Mouse (Mus musculus): ENCODE data around the gene 2810459M11Rik.

Gene 2810459M11Rik

GRCm38 (mm10) chr1:86053198-86053921, 7.7 kb downstream of the 2810459M11Rik start:
- peak; percentile 74 for DNase-seq (ENCODE audit: low spot score)

GRCm38 (mm10) chr1:86054943-86055342, 9.3 kb downstream of the 2810459M11Rik start:
- DNase-seq (ENCODE audit: low spot score), result no peak

DNA sequence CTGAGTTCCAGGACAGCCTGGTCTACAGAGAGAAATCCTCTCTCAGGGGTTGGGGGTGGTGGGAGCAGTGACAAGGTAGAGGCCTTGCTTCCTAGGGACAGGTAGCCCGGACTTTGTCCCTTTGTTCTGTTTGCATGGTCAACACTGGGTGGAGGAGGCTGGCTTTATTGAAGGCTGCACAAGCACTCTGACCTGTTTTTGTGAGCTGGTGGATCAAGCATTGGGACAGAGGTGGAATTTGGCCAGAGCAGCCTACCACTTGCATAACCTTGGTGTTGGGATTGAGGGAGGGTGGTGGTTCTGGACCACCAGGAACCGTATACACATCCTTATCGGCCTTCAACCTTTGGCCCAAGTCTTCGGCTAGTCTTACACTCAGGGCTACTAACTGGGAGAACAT, 10.6 kb downstream of the 2810459M11Rik start:
- no peak for DNase-seq (ENCODE audit: low spot score)

DNA sequence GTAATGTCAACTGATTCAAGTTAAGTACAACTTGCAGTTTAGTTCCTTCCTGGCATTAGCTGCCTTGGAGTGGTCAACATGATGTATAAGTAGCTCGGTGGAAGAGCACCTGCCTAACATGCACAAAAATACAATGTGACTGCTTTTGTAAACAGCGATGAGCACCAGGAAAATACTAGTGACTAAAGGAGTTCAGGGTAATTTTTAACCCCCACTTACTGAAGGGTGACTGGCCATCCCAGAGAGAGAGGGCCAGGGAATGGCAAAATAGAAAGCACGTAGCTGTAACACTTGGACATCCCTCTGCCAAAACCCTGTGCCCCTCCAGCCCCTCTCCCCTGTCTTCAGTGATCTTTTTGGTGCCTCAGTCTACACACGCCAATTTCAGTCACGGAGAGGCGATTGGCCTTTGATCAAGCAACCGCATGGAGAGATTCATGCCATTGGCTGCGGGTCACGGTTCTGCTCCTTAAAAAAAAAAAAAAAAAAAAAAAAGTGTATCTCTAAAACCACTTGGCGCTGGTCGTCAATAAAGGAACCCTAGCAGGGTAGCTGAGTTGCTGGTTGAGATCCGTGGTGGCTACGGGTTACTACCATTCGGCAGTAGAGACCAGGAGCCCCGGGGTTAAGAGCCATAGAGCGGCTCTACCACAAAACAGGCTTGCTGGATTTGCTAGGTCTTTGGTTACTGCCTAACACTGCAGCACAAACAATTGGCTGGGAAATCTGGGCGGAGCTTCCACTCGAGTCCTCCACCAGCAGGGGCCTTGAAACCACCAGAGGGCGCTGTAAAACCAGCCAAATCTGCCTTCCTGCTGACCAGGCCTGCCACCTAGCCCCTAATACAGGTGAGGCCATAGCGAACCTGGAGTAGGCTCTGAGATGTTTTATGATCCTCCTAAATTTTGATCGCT, 13.4 kb downstream of the 2810459M11Rik start:
- peak; percentile 97 for DNase-seq (ENCODE audit: low spot score)

GRCm38 (mm10) chr1:86062523-86062922, 16.9 kb downstream of the 2810459M11Rik start:
- DNase-seq (ENCODE audit: low spot score), result no peak

DNA sequence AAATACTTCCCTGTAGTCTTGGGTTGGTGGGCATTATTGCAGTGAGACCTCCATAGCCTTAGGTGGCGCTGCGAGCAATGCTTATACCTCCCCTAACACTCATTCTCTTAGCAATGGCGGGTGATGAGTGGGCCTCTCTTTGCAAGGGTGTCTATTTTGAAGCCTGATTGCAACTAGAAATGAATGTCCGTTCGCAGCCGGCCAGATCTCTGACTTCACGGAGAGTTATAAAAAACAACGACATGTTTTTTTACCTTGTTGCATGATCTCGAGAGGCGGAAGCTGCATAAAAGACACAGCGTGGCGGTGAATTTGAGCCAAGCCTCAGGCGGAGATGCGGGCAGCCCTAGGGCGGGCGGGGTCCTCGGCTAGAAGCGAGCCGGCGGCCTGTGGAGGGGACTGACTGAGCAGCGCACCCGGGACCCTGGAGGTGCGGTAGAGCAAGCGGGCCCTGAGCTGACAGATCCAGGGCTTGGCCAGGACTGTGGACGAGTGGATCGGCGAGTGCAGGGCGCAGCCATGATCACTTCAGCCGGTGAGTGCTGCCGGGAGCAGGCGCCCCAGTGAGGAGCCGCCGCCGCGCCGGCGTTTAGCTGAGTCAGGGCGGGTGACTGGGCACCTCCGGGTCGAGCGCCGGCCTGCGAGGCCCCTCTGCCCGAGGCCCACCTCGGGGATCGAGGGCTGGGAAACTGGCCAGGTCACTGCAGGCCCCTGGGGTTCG, 18.8 kb downstream of the 2810459M11Rik start, which contains the start of gene Psmd1:
Psmd1 (plus strand) TSS at position 117 of the 721 bp plus-strand sequence.
- peak; percentile 90 for DNase-seq (ENCODE audit: low spot score)

DNA sequence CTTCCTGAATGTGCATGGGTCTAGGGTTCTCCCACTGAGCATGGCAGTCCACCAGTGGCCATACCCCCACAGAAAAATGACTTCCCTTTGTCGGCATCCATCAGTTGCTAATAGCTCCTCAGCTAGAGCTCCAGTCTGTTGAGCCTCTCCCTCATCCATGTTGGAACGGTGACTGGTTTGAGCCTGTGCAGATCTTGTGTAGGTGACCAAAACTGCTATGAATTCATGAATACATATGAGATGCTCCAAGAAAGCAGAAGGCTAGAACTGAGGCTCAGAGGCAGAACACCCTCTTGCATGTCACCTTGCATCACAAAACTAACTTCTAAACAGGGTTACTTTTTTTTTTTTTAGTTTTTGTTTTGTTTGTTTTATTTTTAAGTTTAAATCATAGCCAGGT, 30.9 kb downstream of the 2810459M11Rik start:
- DNase-seq (ENCODE audit: low spot score), result no peak

DNA sequence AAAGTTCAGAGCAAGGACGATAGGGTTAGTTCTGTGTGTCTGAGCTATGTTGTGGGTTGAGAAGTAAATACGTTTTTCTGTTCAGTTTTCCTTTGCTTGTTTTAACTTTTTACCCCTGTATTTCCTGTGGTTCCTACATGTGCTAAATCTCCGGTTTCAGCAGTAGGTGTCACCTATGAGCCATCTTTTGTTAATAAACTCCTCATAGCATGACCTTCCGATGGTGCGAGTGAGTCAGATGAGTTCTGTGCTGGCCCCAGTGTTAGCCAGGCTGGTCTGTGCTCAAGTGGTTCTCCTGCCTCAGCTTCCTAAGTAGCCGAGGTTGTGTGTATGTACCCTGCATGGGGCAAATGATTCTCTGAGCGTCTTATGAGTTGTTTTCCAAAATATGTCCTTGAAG, 48.8 kb downstream of the 2810459M11Rik start:
- DNase-seq (ENCODE audit: low spot score), result no peak

DNA sequence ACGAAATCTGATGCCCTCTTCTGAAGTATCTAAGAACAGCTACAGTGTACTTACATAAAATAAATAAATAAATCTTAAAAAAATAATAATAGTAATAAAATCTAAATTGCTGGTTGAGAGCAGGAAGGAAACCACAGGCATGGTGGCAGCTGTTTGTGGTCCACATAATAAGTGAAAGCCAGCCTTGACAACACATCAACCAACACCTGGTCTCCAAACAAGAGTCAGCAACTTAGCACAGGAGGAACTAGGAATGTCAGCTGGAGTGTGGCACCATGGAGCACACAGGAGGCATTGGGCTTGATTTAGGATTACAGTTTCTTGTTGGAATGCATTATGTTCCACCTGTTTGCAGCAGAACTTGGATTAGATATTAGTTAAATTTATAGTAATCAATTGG, 59.4 kb downstream of the 2810459M11Rik start:
- no peak for DNase-seq (ENCODE audit: low spot score)

Measured in layer of hippocampus, adult 11-12 months (tissue).